Mouse (Mus musculus) neural tube, postnatal 0 days (tissue): Measurements from ENCODE around the gene Nmnat3. TPM values are rescaled to one million over a fixed set of nuclear protein-coding genes. Genes with fewer than 3 reads are reported as not detected.

Experiments
- polyA plus RNA-seq: library from polyadenylated mRNA; unstranded; fragments of >200 nt; fragmentation: Nextera tagmentation; extraction: Ambion mirVana; gene quantifications from 2 replicates; pipeline ENCODE4 v1.2.1, GENCODE M21; 2015

Gene Nmnat3
- 2.2 and 2.3 TPM in 2 replicates for polyA plus RNA-seq

GRCm38 (mm10) chr9:98287135-98287534 is at the start of gene Nmnat3:
Nmnat3 (plus strand) TSS chr9:98287435.

GRCm38 (mm10) chr9:98422656-98423055 is 135.4 kb downstream of the Nmnat3 start, which contains the start of gene Rbp1:
Rbp1 (plus strand) TSS chr9:98422961.

Other genes with a start within 250 kb of the Nmnat3 start
- gene Rbp1, start 135.5 kb downstream of the Nmnat3 start, polyA plus RNA-seq: 60.4 and 64.8 TPM in 2 replicates
- gene Rbp2, start 198.7 kb downstream of the Nmnat3 start, polyA plus RNA-seq: 2.7 and 3.3 TPM in 2 replicates